Mouse (Mus musculus) bone marrow, adult 2 months (tissue): ENCODE data around the gene Vars. TPM values are rescaled to one million over a fixed set of nuclear protein-coding genes. Genes with fewer than 3 reads are reported as not detected.
"Not testable (repeated sequence)": the region's sequence is repeated elsewhere in the genome, so short reads cannot be mapped to it uniquely, and the experiment has no call there.

Experiments used
- H3K27ac ChIP-seq: fragments of 200-500 bp; 2 replicates; pipeline ENCODE4 v1.5.1; 2012; ENCODE audit warnings: low read depth, mild to moderate bottlenecking, control low read depth, inconsistent platforms, low read length; ENCODE audit not compliant: control insufficient read depth, poor library complexity, insufficient read depth
- H3K4me1 ChIP-seq: fragments of 200-500 bp; 2 replicates; pipeline ENCODE4 v1.6.1; 2011; ENCODE audit warnings: low read length; ENCODE audit not compliant: control insufficient read depth, insufficient read depth
- H3K4me3 ChIP-seq: fragments of 200-500 bp; replicated peaks from 2 replicates; pipeline ENCODE3; 2011; ENCODE audit warnings: mild to moderate bottlenecking, low read depth, low read length, control low read depth; ENCODE audit not compliant: control insufficient read depth
- CTCF ChIP-seq: fragments of 200-500 bp; IDR thresholded peaks from 2 replicates; pipeline ENCODE4 v1.5.1; 2011; ENCODE audit warnings: low read length, control low read depth; ENCODE audit not compliant: control insufficient read depth, insufficient read depth
- POLR2A ChIP-seq: fragments of 200-500 bp; IDR thresholded peaks from 2 replicates; pipeline ENCODE4 v1.6.1; 2011; ENCODE audit warnings: low read depth, mild to moderate bottlenecking, control low read depth, low read length, borderline replicate concordance; ENCODE audit not compliant: control insufficient read depth
- WGBS: fragments of 180-500 bp; shearing (Covaris S2); methylation state at CpG from one replicate; pipeline ENCODE4 v1.1.7; 2018; 5-methylcytosine and 5-hydroxymethylcytosine counted together
- polyA plus RNA-seq: library from polyadenylated mRNA; stranded (reverse); fragments of >200 nt; gene quantifications from 2 replicates; pipeline ENCODE4 v1.2.4, GENCODE M21; 2011; ENCODE audit warnings: low replicate concordance; ENCODE audit not compliant: missing spikeins, insufficient read depth, insufficient read length

Vars gene
- polyA plus RNA-seq, 1 experiment = 158 TPM

DNA sequence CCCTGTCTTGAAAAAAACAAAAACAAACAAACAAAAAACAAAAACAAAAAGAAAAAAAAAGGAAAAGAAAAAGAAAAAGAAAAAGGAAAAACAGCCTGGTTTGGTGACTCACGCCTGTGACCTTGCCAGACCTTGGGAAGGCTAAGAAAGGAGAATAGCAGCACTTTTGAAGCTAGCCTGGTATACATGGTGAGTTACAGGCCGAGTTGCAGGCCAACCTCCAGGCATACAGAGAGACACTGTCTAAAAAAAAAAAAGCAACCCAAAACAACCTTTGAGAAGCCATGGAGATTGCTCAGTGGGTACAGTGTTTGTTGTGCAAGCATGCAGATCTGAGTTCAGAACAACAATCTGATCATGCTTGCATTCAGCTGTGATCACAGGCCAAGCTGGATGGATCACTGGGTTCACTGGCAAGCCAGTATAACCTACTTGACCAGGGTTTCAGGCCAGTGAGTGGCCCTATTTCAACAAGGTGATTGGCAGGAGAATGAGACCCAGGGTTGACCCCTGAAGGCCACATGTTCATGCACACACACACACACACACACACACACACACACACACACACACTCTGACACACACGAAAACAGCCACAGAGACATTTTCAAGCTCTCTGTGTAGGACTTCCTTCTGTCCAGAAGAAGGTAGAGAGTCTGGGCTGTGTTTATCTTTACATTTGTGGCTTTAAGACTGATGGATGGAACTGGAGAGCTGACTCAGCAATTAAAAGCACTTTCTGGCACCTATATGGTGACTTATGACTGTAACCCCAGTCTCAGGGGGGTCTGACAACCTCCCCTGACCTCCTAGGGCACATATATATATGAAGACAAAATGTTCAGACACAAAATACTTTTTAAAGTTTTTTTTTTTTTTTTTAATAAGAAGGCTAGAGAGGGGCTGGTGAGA lies 24.9 kb upstream of the Vars start:
- TF ChIP-seq CTCF (no peak), POLR2A (no peak)
- no peak overlapping the region for H3K27ac ChIP-seq
- H3K4me3 ChIP-seq = no peak overlapping the region
- WGBS = 77% methylated on average over 3 of the region's 3 CpGs
- no peaks in the 10 kb centered on the region; the same call in 1 of the 2 replicates for H3K4me1 ChIP-seq

DNA sequence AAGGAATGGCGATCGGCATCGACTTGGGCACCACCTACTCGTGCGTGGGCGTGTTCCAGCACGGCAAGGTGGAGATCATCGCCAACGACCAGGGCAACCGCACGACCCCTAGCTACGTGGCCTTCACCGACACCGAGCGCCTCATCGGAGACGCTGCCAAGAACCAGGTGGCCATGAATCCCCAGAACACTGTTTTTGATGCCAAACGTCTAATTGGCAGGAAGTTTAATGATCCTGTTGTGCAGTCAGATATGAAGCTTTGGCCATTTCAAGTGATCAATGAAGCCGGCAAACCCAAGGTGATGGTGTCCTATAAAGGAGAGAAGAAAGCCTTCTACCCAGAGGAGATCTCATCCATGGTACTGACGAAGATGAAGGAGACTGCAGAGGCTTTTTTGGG lies 23.8 kb upstream of the Vars start:
- TF ChIP-seq CTCF (no peak), POLR2A (no peak)
- no peak overlapping the region for H3K4me3 ChIP-seq
- H3K4me1 ChIP-seq = no peaks in the 10 kb centered on the region; the same call in 1 of the 2 replicates
- no peak overlapping the region for H3K27ac ChIP-seq
- 93% methylated on average over 20 of the region's 20 CpGs for WGBS

DNA sequence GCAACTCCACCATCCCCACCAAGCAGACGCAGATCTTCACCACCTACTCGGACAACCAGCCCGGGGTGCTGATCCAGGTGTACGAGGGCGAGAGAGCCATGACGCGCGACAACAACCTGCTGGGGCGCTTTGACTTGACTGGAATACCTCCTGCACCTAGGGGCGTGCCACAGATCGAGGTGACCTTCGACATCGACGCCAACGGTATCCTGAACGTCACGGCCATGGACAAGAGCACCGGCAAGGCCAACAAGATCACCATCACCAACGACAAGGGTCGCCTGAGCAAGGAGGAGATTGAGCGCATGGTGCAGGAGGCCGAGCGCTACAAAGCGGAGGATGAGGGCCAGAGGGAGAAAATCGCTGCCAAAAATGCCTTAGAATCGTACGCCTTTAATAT lies 22.5 kb upstream of the Vars start:
- Histone ChIP-seq H3K27ac (no peak overlapping the region), H3K4me3 (no peak overlapping the region), H3K4me1 (peaks cover 2% of the 10 kb centered on the region)
- WGBS = 90% methylated on average over 27 of the region's 27 CpGs
- TF ChIP-seq POLR2A (no peak), CTCF (no peak)

DNA sequence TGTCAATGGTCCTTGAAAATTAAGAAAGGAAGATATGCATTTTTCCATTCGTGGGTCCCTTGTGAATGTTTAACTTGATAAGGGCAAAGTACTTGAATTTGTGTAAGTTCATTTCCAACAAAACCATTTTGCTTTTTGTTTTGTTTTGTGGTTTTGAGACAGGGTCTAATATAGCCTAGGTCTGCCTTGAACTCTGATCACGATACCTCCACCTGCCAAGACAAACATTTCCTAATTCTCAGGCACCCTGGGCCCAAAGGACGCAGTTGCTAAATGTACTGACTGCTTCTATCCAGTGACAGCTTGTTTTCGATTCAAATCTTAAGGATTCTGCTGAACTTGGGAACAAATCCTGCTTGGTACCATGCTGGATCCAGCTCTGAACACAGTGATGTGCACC lies 21.2 kb upstream of the Vars start:
- peaks cover 2% of the 10 kb centered on the region for H3K4me1 ChIP-seq
- 82% methylated on average over 4 of the region's 4 CpGs for WGBS
- TF ChIP-seq CTCF = no peak
- TF ChIP-seq POLR2A = no peak
- H3K27ac ChIP-seq = no peak overlapping the region
- no peak overlapping the region for H3K4me3 ChIP-seq

DNA sequence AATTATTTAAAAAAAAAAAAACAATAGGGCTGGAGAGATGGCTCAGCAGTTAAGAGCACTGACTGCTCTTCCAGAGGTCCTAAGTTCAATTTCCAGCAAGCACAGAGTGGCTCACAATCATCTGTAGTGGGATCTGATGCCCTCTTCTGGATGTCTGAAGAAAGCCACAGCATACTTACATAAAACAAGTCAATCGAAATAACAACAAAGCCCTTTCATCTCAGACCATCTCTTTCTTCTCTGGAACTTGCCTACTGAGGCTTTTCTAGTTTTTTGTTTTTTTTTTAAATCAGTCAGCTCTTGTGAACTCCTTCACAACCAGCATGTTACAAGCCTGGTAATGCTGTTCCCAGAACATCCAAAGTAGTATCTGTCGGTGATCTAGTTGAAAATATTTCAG lies 20.1 kb upstream of the Vars start:
- Histone ChIP-seq H3K27ac (no peak overlapping the region), H3K4me3 (no peak overlapping the region), H3K4me1 (peaks cover 2% of the 10 kb centered on the region)
- WGBS = 12% methylated on average over 2 of the region's 2 CpGs
- TF ChIP-seq CTCF = peak; percentile 21; the same call in 1 of the 2 replicates
- no peak for TF ChIP-seq POLR2A

DNA sequence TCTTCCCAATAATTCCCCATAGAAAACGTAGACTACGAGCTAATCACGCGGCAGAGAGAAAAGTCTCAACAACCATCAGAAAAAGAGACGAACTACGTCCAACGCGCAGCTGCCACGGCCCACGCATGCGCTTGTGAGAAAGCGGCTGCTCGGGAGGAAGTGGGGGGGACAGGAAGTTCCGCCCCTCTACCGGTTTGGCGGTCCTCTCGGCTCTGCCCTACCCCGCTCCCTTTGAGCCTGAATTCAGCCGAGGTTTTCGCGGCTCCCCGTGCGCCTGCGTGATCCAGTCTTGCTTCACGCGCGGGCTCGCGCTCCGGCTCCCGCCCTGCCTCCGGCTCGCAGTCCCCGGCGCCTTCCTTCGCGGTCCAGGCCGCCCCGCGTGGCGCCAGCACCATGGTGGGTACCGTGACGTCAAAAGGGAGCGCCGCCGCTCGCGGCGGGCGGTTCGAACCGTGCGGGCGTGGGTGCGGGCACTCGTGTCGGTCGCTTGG lies 19.1 kb upstream of the Vars start, which contains the start of gene Lsm2:
Gene Lsm2 (plus strand): TSS at position 173 of the 491 bp plus-strand sequence.
- WGBS = under 1% methylated on average over 58 of the region's 58 CpGs

DNA sequence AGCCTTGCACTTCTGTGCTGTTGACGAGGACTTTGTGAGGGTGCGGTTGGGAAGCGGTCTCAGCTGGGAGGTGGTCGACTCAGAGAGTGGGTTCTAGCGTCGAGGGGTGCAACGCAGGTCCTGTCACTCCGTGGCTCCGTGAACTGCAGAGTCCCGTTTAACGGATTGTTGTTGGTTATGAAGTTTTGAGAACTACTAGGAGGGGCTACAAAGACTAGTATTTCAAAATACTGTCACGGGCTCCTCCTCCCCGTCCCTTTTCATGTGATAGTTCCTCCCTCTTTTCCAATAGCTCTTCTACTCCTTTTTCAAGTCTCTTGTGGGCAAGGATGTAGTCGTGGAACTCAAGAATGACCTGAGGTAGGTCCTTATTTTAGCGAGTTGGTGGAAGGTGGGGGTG lies 18.5 kb upstream of the Vars start:
- Histone ChIP-seq H3K27ac (peak overlapping the region; percentile 95), H3K4me1 (peaks cover 2% of the 10 kb centered on the region), H3K4me3 (peak overlapping the region; percentile 92)
- under 1% methylated on average over 15 of the region's 15 CpGs for WGBS
- TF ChIP-seq POLR2A (no peak), CTCF (no peak)

More for the DNA sequence above, 19.1 kb upstream of the Vars start, which contains the start of gene Lsm2:
- H3K27ac ChIP-seq = peak within 1 kb of the TSS; percentile 95
- TF ChIP-seq CTCF (no peak), POLR2A (peak; percentile 60; the same call in 1 of the 2 replicates)
- peak within 1 kb of the TSS; percentile 92 for H3K4me3 ChIP-seq
- H3K4me1 ChIP-seq = peaks cover 2% of the 10 kb centered on the region

DNA sequence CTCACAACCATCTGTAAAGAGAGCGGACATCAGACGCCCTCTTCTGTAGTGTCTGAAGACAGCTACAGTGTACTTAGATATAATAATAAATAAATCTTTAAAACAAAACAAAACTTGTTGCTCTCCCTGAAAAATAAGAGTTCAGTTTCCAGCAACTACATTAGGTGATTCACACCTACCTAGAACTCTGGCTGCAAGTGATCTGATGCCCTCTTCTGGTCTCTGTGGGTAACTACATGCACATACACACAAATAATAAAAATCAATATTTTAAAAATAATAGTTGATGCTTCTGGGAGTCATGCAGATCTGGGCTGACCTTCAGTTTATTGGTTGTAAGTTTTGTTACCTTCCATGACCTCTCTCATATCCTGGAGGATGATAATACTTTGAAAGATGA lies 16.6 kb upstream of the Vars start:
- no peak overlapping the region for H3K27ac ChIP-seq
- TF ChIP-seq POLR2A (no peak), CTCF (no peak)
- H3K4me3 ChIP-seq = no peak overlapping the region
- 73% methylated on average over 2 of the region's 2 CpGs for WGBS
- peaks cover 2% of the 10 kb centered on the region for H3K4me1 ChIP-seq

DNA sequence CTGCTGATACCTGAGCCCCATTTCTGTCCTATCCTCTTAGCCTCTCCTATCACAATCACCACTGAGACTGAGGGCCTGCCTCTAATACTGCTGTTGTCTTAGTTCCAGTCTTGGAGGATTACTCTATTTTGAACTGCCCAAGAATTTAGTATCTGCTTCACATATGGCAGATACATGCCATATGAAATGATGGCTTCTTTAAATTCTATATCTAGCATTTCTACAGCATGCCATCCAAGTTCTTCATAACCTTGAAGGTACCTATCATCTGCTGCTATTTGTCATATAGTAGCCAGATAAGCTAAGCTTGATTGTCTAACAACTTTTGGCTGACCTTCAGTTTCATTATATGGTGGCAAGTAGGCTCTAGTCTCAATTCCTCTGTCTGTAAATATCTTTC lies 6.0 kb upstream of the Vars start:
- TF ChIP-seq POLR2A = no peak
- TF ChIP-seq CTCF = no peak
- no peak overlapping the region for H3K27ac ChIP-seq
- no peak overlapping the region for H3K4me3 ChIP-seq
- H3K4me1 ChIP-seq = peaks cover 2% of the 10 kb centered on the region

DNA sequence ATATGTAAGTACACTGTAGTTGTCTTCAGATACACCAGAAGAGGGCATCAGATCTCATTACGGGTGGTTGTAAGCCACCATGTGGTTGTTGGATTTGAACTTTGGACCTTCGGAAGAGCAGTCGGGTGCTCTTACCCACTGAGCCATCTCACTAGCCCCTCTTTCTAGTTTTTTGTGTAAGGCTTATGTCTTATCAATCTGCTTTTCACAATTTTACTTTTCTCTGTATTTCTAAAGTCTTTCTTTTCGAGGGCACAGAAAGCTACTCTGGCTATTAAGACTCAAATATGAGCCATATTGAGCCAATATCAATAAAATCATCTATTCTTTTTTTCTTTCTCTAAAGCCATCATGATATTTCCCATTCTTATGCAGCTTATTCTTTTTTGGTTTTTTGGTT lies 5.6 kb upstream of the Vars start:
- WGBS = 70% methylated on average over 4 of the region's 4 CpGs
- H3K27ac ChIP-seq, H3K4me1 ChIP-seq, H3K4me3 ChIP-seq: not testable (repeated sequence)

DNA sequence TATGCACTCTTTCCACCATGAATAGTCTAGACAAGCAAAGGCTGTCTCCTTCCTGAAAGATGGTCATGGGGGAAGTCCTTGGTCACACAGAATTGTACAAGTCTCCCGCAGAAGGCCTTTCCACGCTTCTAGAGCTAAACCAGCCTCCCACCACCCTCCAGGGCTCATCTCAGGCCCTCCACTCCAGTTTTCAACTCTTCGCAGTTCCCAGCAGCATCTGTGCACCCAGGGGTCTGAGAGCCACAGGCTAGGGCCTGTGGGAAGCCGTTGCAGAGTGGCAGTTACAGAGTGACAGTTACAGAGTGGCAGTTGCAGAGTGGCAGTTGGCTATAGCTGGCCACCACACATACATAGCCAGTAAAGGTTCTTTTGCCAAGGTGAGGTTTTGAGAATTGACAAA lies 4.9 kb upstream of the Vars start:
- peak overlapping the region; percentile 53; the same call in 1 of the 2 replicates for H3K27ac ChIP-seq
- not testable (repeated sequence) for H3K4me3 ChIP-seq, H3K4me1 ChIP-seq
- WGBS = 65% methylated on average over 4 of the region's 4 CpGs
